Mouse (Mus musculus): ENCODE measurements around the gene Aanat.

Aanat gene

GRCm38 (mm10) chr11:116586310-116586709, at the start of gene Aanat:
Gene Aanat, plus strand, starts transcription at chr11:116586432.
- no peak for DNase-seq (ENCODE audit: inconsistent age in 2 of 2, low spot score in 1 of 2)

DNA sequence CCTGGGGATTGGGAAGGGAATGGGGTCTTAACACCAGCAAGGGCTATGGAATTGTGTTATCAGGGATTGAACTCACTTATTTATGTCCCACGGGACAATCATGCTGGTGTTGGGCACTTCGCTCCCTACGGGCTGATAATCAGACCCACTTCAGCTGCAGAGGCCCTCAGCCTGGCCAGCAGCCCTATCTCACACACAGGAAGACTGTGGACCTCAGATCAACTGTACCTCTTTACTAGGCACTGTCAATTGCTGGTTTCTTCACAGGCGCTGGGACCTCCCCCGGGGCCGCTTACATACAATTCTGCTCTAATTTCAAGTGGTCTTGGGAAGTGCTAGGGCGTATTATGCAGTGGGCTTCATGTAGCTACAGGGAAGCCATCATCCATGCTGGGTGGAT, 49.5 kb upstream of the Aanat start:
- no peak for DNase-seq (ENCODE audit: inconsistent age in 2 of 2, low spot score in 1 of 2)

GRCm38 (mm10) chr11:116537388-116537787, 48.8 kb upstream of the Aanat start:
- DNase-seq (ENCODE audit: inconsistent age in 2 of 2, low spot score in 1 of 2) = no peak

DNA sequence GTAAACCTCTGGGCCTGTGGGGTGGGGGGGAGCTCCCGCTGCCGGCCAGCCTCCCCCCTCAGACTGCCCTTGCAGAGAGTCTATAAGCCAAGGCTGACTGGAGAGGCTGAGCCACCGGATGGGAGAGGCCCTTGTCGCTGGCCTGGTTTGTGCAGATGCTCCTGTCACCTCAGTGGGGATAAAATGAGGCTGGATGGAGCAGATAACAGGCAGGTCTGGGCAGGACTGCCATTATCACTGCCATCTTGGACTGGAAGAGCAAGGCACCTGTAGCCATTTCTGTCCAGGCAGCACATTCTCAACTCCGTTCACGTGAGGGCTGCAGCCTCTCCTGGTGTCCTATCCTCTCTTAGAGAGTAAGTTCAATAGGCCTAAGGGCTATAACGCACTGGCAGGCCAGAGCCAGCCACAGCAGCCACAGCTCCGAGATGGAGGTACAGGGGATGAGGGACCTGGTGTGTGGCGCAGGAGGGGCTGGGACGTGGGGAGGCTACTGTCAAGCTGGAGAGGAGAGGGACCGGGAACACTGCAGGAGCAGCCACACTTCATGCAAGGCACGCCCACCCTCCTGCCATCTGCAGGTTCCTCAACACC, 48.0 kb upstream of the Aanat start:
- DNase-seq (ENCODE audit: inconsistent age in 2 of 2, low spot score in 1 of 2) = no peak

DNA sequence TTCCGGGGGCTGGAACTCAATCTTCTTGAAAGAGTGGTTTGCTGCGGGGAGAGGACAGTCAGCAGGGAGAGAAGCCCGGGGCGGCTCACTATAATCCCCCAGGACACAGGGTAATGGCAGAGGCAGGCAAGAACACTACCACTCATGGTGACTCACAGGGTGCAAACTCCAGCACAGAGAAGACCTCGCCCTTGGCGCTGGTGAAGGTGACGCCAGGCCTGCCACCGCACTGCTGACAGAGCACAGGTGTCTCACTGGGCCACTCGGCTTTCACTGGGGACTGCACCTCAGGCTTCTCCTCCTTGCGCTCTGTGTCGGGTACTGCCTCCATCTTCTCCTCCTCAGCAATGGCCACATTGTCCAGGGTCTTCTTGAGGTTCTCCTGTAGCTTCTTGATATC, 45.0 kb upstream of the Aanat start:
- DNase-seq (ENCODE audit: inconsistent age in 2 of 2, low spot score in 1 of 2) = no peak

DNA sequence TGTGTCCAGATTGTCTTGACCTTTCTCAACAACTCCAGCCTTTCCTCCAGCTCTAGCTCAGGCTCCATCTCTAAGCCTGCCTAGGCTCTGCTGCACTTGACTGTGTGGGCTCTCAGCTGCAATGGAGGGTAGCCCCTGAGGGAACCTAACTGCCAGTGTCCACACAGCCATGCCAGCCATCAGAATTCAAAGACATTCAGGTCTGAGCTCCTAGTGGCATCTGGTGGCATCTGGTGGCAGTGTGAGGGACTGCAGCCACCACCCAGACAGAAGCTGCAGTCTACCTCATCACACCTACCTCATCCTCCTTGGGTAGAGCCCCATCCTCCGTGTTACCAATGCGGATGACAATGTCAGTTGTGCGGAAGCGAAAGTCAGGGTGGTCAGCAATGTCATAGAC, 43.1 kb upstream of the Aanat start:
- peak in 1 of 2 experiments; percentile 66 for DNase-seq (ENCODE audit: inconsistent age in 2 of 2, low spot score in 1 of 2)

DNA sequence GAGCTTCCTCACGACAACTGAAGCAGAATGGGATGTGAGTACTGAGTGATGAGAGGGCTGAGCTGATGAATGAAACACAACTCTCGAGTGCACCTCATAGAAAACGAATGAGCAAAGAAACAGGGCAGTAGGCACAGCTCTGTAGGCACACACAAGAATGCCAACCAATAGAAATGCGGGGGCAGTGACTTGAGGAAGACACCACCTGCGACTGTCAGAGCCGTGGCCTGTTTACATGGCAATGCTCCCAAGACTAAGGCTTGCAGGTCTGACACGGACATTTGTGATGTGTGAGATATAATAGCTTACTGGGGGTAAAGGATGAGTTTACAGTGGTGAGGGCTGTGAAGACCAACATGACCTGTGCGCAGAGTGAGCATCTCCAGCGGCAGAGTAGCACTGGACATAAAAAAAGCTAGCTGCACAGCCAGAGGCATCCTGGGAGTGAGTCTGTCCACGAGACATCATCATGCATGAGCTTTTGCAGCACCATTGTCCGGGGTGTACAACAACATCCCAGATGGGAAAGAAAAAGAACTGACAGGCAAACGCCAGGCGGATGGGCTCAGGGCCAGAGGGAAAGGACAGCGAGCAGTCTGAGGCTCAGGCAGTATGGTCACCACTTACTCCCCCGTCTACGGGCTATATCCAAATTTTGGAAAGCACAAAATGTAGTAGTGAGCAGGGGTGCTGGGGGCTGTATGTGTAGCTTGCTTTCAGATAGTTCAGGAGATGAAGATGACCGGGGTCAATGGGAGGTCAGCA, 38.8 kb upstream of the Aanat start:
- DNase-seq (ENCODE audit: inconsistent age in 2 of 2, low spot score in 1 of 2) = no peak

- no peak for DNase-seq (ENCODE audit: inconsistent age in 2 of 2, low spot score in 1 of 2)
Measured at GRCm38 (mm10) chr11:116548780-116549179, 37.5 kb upstream of the Aanat start.

DNA sequence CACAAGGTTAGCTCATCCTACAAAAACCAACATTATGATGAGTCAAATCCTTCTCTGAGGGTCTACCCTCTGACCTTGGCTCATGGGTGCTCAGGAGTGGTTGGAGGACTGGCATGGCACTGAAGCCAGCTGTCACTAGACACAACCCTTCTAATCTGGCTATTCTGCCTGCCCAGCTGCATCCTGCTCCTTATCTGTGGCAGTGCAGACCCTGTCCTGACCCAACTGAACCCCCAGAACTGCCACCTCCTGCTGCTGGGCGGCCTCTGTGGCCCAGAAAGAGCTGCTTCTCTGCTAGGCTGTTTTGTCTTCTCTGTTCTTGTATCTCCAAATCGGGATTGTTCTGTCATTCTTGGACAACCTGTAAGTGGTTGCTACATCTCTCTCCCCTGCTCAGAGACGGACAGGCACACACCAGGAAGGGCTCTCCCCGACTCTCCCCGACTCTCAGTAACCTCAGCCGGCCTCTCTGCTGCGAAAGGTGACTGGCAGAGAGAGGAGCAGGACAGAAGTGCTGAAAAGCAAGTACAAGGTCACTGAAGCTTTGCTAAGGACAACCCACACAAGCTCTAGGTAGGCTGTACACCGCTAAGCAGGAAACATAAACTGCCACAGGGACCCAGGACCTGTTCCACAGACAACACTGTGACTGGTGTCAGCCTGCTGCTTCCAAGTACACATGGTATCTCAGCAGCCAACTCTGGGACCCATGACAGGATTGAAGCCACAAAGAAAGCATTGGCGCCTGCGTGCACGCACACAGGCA, 36.8 kb upstream of the Aanat start:
- peak in 1 of 2 experiments; percentile 56 for DNase-seq (ENCODE audit: inconsistent age in 2 of 2, low spot score in 1 of 2)

DNA sequence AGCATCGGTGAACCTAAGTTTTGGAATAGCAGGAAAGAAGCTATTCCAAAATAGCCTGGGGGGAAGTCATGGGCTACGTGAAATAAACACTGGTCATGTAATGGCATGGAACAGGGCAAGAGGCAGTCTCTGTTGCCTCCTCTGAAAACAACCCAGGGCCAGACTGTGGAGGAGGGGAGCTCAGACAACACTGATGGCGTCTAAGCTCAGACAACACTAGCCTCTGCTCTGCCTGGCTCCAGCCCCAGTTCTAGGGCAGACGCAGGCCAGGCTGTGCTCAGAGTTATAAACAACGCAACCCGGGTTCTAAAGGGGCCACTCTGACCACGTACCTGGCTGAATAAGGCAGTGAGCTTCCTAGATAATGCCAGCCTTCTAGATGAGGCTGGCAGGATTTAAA, 35.5 kb upstream of the Aanat start:
- no peak for DNase-seq (ENCODE audit: inconsistent age in 2 of 2, low spot score in 1 of 2)

DNA sequence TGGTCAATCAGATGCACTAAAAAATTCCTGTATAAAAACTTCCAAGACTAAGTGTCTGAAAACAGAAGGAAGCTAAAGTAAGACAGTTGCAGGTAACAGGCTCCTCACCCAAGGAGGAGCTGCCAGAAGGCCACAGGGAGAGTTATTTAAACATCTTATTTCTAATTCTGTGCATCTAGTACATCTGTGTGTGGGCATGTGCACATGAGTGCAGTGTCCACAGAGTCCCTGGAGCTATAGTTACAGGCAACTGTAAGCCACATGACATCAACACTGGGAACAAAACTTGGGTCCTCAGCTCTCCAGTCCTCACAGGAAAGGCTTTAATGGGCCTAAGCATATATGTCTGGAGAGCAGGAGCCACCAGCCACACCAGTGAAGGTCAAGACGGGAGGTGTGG, 34.0 kb upstream of the Aanat start:
- no peak for DNase-seq (ENCODE audit: inconsistent age in 2 of 2, low spot score in 1 of 2)

DNA sequence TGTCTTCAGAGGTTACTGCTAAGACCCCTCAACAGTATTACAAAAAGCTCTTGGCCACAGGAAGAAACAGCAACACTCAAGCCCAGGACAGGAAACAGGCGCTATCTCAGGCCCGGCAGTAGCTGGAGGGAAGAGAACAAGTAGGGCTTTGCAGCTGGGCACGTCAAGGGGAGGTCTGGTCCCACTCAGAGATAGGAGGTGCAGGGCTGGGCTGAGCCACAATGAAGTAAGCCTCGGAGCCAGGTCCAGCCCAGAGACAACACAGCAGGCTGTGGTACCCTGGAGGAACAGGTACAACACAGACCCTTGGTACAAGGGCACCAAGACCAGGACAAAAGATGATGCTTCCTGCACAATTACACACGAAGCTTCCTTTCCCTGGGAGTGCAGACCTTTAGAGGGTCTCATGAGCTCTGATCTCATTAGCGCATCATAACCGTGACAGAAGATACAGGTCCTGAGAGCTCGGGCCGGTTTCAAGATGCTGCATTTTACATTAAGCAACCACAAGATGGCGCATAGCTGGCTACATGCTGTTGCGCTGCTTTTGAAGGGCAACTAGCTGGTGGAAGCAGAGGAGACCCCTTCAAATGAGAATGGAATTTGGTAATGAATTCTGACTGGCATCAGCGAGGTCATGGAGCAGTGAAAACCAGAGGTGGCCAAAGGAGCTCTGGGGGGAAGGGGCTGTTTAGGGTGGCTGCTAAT, 31.9 kb upstream of the Aanat start:
- DNase-seq (ENCODE audit: inconsistent age in 2 of 2, low spot score in 1 of 2) = peak in 1 of 2 experiments; percentile 75

GRCm38 (mm10) chr11:116555572-116555971, 30.7 kb upstream of the Aanat start:
- no peak for DNase-seq (ENCODE audit: inconsistent age in 2 of 2, low spot score in 1 of 2)

- no peak for DNase-seq (ENCODE audit: inconsistent age in 2 of 2, low spot score in 1 of 2)
Measured at GRCm38 (mm10) chr11:116556308-116556707, 29.9 kb upstream of the Aanat start.

DNA sequence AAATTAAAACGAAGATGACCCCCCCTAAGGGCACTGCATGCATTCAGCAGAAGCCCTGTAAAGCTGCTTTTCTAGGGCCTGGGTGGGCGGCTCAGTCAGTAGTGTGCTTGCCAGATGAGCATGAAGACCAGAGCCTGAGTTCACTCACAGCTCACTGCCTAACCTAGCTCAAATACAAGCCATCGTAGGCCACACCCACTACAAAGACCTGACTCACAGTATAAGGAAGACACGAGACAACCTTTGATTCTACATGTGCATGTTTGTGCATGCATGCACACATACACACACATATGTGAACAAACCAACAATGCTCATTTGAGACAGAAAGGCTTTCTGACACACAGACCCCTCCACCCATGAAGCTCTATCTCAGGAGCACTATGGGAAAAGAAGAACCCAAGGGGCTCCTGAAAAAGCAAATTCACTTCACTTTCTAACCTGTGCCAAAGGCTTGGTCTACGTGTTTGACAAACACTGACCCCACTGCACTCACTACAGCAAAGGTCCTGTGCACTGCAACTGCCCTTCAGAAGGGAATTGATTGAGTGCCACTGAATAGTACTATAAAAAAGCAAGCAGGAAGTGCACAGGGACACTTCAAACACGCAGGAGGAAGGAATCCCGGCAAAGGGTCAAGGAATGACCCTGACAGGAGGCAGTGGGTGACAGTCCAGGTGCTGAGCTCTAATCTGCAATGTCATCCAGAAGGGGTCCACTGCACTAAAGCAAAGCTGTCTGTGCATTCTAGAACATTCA, 20.8 kb upstream of the Aanat start:
- DNase-seq (ENCODE audit: inconsistent age in 2 of 2, low spot score in 1 of 2) = no peak

- DNase-seq (ENCODE audit: inconsistent age in 2 of 2, low spot score in 1 of 2) = no peak
Measured at GRCm38 (mm10) chr11:116567531-116567930, 18.7 kb upstream of the Aanat start.

- DNase-seq (ENCODE audit: inconsistent age in 2 of 2, low spot score in 1 of 2) = no peak
Measured at GRCm38 (mm10) chr11:116570821-116571220, 15.4 kb upstream of the Aanat start.

- peak; percentile 84 to 94 for DNase-seq (ENCODE audit: inconsistent age in 2 of 2, low spot score in 1 of 2)
Measured at GRCm38 (mm10) chr11:116571767-116572679, 14.2 kb upstream of the Aanat start.

GRCm38 (mm10) chr11:116572756-116573543, 13.3 kb upstream of the Aanat start:
- peak; percentile 49 to 77 for DNase-seq (ENCODE audit: inconsistent age in 2 of 2, low spot score in 1 of 2)
